In genomic region chr5:114784622-114785165, GRCm38 (mm10) we compare ENCODE assay signal across 8 mouse cellular contexts. TPM values are rescaled to one million over a fixed set of nuclear protein-coding genes. Genes with fewer than 3 reads are reported as not detected.
DNase-seq lines count a peak whose midpoint lies in the region; ATAC-seq and TF ChIP-seq lines count a peak whose summit lies in the region.
"Had no signal": no experiment of that assay in that cellular context is flagged by ENCODE, and none has a peak within 500 bp of the region (broad histone marks: within the 10 kb centered on the region; RNA-seq: fewer than 3 reads in every experiment).

No protein-coding gene starts in this region.

- intact Hi-C loops in left cerebral cortex, postnatal 14 days (cut with DNase I) = no loop called here

- no peak for TF ChIP-seq CTCF in MEL (IDR thresholded peaks at IDR 0.05 in 2 of 3, conservative IDR thresholded peaks at IDR 0.05 in 1 of 3; ENCODE audit: control insufficient read depth in 1 of 3, insufficient read depth in 1 of 3, low read depth in 2 of 3, low read length in 3 of 3, poor library complexity in 1 of 3, severe bottlenecking in 1 of 3)
- no peak for TF ChIP-seq CTCF in lung, embryonic 14.5 days (IDR thresholded peaks at IDR 0.05; ENCODE audit: low read depth)

- 43% methylated on average over 16 of the region's 16 CpGs for WGBS in heart, embryonic 14.5 days
- 30% methylated on average over 16 of the region's 16 CpGs for WGBS in lung, embryonic 14.5 days

- peak overlapping the region; percentile 33 to 37; a peak in 3 of 4 replicates for H3K4me3 ChIP-seq in MEL (ENCODE audit: control insufficient read depth in 1 of 2, insufficient read depth in 1 of 2, low read depth in 2 of 2, low read length in 2 of 2)
- no peak overlapping the region for H3K4me3 ChIP-seq in heart, embryonic 14.5 days (ENCODE audit: control insufficient read depth in 1 of 2, insufficient read depth in 1 of 2, low read depth in 1 of 2, low read length in 2 of 2)
- no peak overlapping the region for H3K4me3 ChIP-seq in lung, embryonic 14.5 days (ENCODE audit: low read depth, low read length)
- H3K4me3 ChIP-seq: midbrain, embryonic 12.5 days had no signal

- peak; percentile 91 to 93 for TF ChIP-seq EP300 in MEL (IDR thresholded peaks at IDR 0.05; ENCODE audit: low read depth in 1 of 2, low read length in 2 of 2)

- 0 out of 2 replicates have a peak, but pooled peaks have one; percentile 12 for ATAC-seq in heart, embryonic 14.5 days (ENCODE audit: insufficient number of reproducible peaks, insufficient read depth, low FRiP score, low read depth)
- ATAC-seq in lung, embryonic 14.5 days (ENCODE audit: insufficient read depth) = peak; percentile 78

- H3K36me3 ChIP-seq in MEL (ENCODE audit: control insufficient read depth in 1 of 2, insufficient read depth in 2 of 2, low read length in 2 of 2) = peaks cover 4 to 46% of the 10 kb centered on the region in 2 experiments
- peaks cover 38% of the 10 kb centered on the region for H3K36me3 ChIP-seq in heart, embryonic 14.5 days (ENCODE audit: control insufficient read depth, insufficient read depth, low read length)
- peaks cover 36% of the 10 kb centered on the region for H3K36me3 ChIP-seq in lung, embryonic 14.5 days (ENCODE audit: insufficient read depth)

- no peaks in the 10 kb centered on the region for H3K27me3 ChIP-seq in MEL (ENCODE audit: control insufficient read depth in 1 of 2, insufficient read depth in 2 of 2, low read length in 2 of 2)
- H3K27me3 ChIP-seq in heart, embryonic 14.5 days (ENCODE audit: control insufficient read depth, insufficient read depth, low read length) = no peaks in the 10 kb centered on the region
- H3K27me3 ChIP-seq in lung, embryonic 14.5 days (ENCODE audit: insufficient read depth, low read length) = no peaks in the 10 kb centered on the region
- H3K27me3 ChIP-seq: midbrain, embryonic 12.5 days had no signal

- H3K27ac ChIP-seq in MEL (ENCODE audit: control insufficient read depth, low read depth, low read length) = peak overlapping the region; percentile 99
- H3K27ac ChIP-seq in heart, embryonic 14.5 days (replicated peaks in 1 of 2; ENCODE audit: control insufficient read depth in 1 of 2, insufficient read depth in 1 of 2, low read depth in 2 of 2, low read length in 2 of 2) = peak overlapping the region; percentile 46 to 64
- H3K27ac ChIP-seq in lung, embryonic 14.5 days (ENCODE audit: low read depth) = peak overlapping the region; percentile 88
- H3K27ac ChIP-seq: midbrain, embryonic 12.5 days had no signal

- peaks cover 36 to 50% of the 10 kb centered on the region in 2 experiments for H3K4me1 ChIP-seq in MEL (ENCODE audit: control insufficient read depth in 1 of 2, insufficient read depth in 2 of 2, low read length in 2 of 2)
- peaks cover 22 to 35% of the 10 kb centered on the region in 2 experiments for H3K4me1 ChIP-seq in heart, embryonic 14.5 days (ENCODE audit: control insufficient read depth in 2 of 2, insufficient read depth in 2 of 2, low read length in 2 of 2)
- peaks cover 19% of the 10 kb centered on the region for H3K4me1 ChIP-seq in lung, embryonic 14.5 days (ENCODE audit: insufficient read depth)

- no peak for TF ChIP-seq RAD21 in MEL (IDR thresholded peaks at IDR 0.05; ENCODE audit: low read depth, low read length)

- no peaks in the 10 kb centered on the region for H3K9me3 ChIP-seq in MEL (replicated peaks; ENCODE audit: insufficient read depth, low read length)
- no peaks in the 10 kb centered on the region for H3K9me3 ChIP-seq in heart, embryonic 14.5 days (ENCODE audit: control insufficient read depth, low read length)
- H3K9me3 ChIP-seq in lung, embryonic 14.5 days (ENCODE audit: low read depth, low read length) = no peaks in the 10 kb centered on the region
- H3K9me3 ChIP-seq: midbrain, embryonic 12.5 days had no signal

- peak; percentile 29 to 30; a peak in 1 of 4 replicates for TF ChIP-seq POLR2A in MEL (IDR thresholded peaks at IDR 0.05; ENCODE audit: control insufficient read depth in 1 of 2, insufficient read depth in 1 of 2, low read depth in 1 of 2, low read length in 2 of 2, poor library complexity in 1 of 2)

- peak; percentile 27 to 31 for DNase-seq in B cell, adult 2 months
- DNase-seq in MEL (ENCODE audit: low read depth, low spot score) = peak; percentile 84
- DNase-seq in lung, embryonic 14.5 days = peak; percentile 83
- DNase-seq in layer of hippocampus, adult 18-20 months (ENCODE audit: low spot score in 2 of 2) = no peak
- DNase-seq in cerebellum, adult 18-20 months = no peak
- DNase-seq in left cerebral cortex, postnatal 14 days (ENCODE audit: low spot score in 2 of 2) = no peak

- H3K4me2 ChIP-seq in heart, embryonic 14.5 days (ENCODE audit: low read length) = peak overlapping the region; percentile 17; the same call in 1 of the 2 replicates
- peak overlapping the region; percentile 47 for H3K4me2 ChIP-seq in lung, embryonic 14.5 days
- H3K4me2 ChIP-seq: midbrain, embryonic 12.5 days had no signal

- peaks cover 46% of the 10 kb centered on the region for H3K79me2 ChIP-seq in MEL (ENCODE audit: control insufficient read depth, insufficient read depth, low read length, poor library complexity)

- peak overlapping the region; percentile 78 for H3K9ac ChIP-seq in MEL (ENCODE audit: control insufficient read depth, low read depth, low read length, poor library complexity, severe bottlenecking)
- H3K9ac ChIP-seq in heart, embryonic 14.5 days (ENCODE audit: low read length) = peak overlapping the region; percentile 48; the same call in 1 of the 2 replicates
- H3K9ac ChIP-seq in lung, embryonic 14.5 days = no peak overlapping the region
- H3K9ac ChIP-seq: midbrain, embryonic 12.5 days had no signal

TF ChIP-seq in MEL, 35 proteins besides CTCF, POLR2A, EP300 and RAD21 (continues in another document):
- TF ChIP-seq ELF1 (IDR thresholded peaks at IDR 0.05; ENCODE audit: low read depth, low read length) (no peak), UBTF (IDR thresholded peaks at IDR 0.05; ENCODE audit: borderline replicate concordance, insufficient read depth, low read depth, low read length) (no peak), GATA1 (IDR thresholded peaks at IDR 0.05; ENCODE audit: low read depth, low read length) (peak; percentile 92), TBP (IDR thresholded peaks at IDR 0.05; ENCODE audit: low read depth, low read length) (no peak), USF1 (IDR thresholded peaks at IDR 0.05; ENCODE audit: low read depth, low read length) (0 out of 2 replicates have a peak, but pooled peaks have one; percentile 26), HCFC1 (IDR thresholded peaks at IDR 0.05; ENCODE audit: low read depth, low read length) (peak; percentile 43), USF2 (IDR thresholded peaks at IDR 0.05; ENCODE audit: borderline replicate concordance in 1 of 2, insufficient read depth in 1 of 2, low read depth in 1 of 2, low read length in 2 of 2) (no peak), BHLHE40 (IDR thresholded peaks at IDR 0.05; ENCODE audit: borderline replicate concordance, low read depth, low read length) (peak; percentile 68; the same call in 1 of the 2 replicates), SIN3A (IDR thresholded peaks at IDR 0.05; ENCODE audit: low read length) (peak; percentile 66; the same call in 1 of the 2 replicates), KAT2A (conservative IDR thresholded peaks at IDR 0.05; ENCODE audit: low read depth, low read length) (no peak), MYC (IDR thresholded peaks at IDR 0.05; ENCODE audit: low read depth, low read length) (peak; percentile 78; the same call in 1 of the 2 replicates), NELFE (IDR thresholded peaks at IDR 0.05; ENCODE audit: low read depth, low read length) (peak; percentile 25; the same call in 1 of the 2 replicates), MYB (IDR thresholded peaks at IDR 0.05; ENCODE audit: low read depth, low read length) (peak; percentile 95), ETS1 (IDR thresholded peaks at IDR 0.05; ENCODE audit: low read depth, low read length) (peak; percentile 83), ZNF384 (IDR thresholded peaks at IDR 0.05; ENCODE audit: low read depth, low read length) (peak; percentile 66), TAL1 (IDR thresholded peaks at IDR 0.05; ENCODE audit: low read length) (peak; percentile 76), ZMIZ1 (IDR thresholded peaks at IDR 0.05; ENCODE audit: low read depth, low read length) (peak; percentile 72; the same call in 1 of the 2 replicates), CHD2 (IDR thresholded peaks at IDR 0.05; ENCODE audit: low read length) (no peak; the same call in 1 of the 2 replicates), RCOR1 (IDR thresholded peaks at IDR 0.05; ENCODE audit: low read depth, low read length) (peak; percentile 86), CHD1 (IDR thresholded peaks at IDR 0.05; ENCODE audit: low read depth, low read length) (0 out of 2 replicates have a peak, but pooled peaks have one; percentile 62), MXI1 (IDR thresholded peaks at IDR 0.05; ENCODE audit: low read depth, low read length) (peak; percentile 36)

RNA-seq across cellular contexts. Expression of gene Git2, which starts 9.4 kb away (rescaled TPM):
- total RNA-seq in MEL (2012; rRNA removed) = 24.0 and 29.1 TPM in 2 replicates
- polyA plus RNA-seq in MEL (2012; ENCODE audit: insufficient read depth in 1 of 2, insufficient read length in 2 of 2, low read depth in 1 of 2, low replicate concordance in 2 of 2, missing spikeins in 1 of 2) = 10 to 100 TPM; 64.9 to 71.7 TPM
- polyA plus RNA-seq in heart, embryonic 14.5 days (2014; fragmentation: Nextera tagmentation; extraction: Ambion mirVana) = 32.6 TPM in 2 replicates
- polyA plus RNA-seq in lung, embryonic 14.5 days (2014; fragmentation: Nextera tagmentation; extraction: Ambion mirVana) = 45.9 and 51.8 TPM in 2 replicates
- 10 to 100 TPM; 44.5 to 45.6 TPM for total RNA-seq in layer of hippocampus, adult 18-20 months (2021)
- total RNA-seq in left cerebral cortex, postnatal 14 days (2021) = 10 to 100 TPM; 41.4 to 47.8 TPM

RNA-seq across cellular contexts. Expression of gene Ankrd13a, which starts 10.2 kb away (rescaled TPM):
- total RNA-seq in MEL (2012; rRNA removed) = 140 and 180 TPM in 2 replicates
- 100 to 1,000 TPM; 110 to 184 TPM for polyA plus RNA-seq in MEL (2012; ENCODE audit: insufficient read depth in 1 of 2, insufficient read length in 2 of 2, low read depth in 1 of 2, low replicate concordance in 2 of 2, missing spikeins in 1 of 2)
- 41.2 and 42.3 TPM in 2 replicates for polyA plus RNA-seq in heart, embryonic 14.5 days (2014; fragmentation: Nextera tagmentation; extraction: Ambion mirVana)
- polyA plus RNA-seq in lung, embryonic 14.5 days (2014; fragmentation: Nextera tagmentation; extraction: Ambion mirVana) = 83.2 and 86.4 TPM in 2 replicates
- total RNA-seq in layer of hippocampus, adult 18-20 months (2021) = 10 to 100 TPM; 44.5 to 48.1 TPM
- 10 to 100 TPM; 33.6 to 34.8 TPM for total RNA-seq in left cerebral cortex, postnatal 14 days (2021)

RNA-seq across cellular contexts. Expression of gene 1500011B03Rik, which starts 38.6 kb away (rescaled TPM):
- 47.7 and 56.0 TPM in 2 replicates for total RNA-seq in MEL (2012; rRNA removed)
- 10 to 100 TPM in 1 of 2 experiments, not detected in 1; 75.2 TPM for polyA plus RNA-seq in MEL (2012; ENCODE audit: insufficient read depth in 1 of 2, insufficient read length in 2 of 2, low read depth in 1 of 2, low replicate concordance in 2 of 2, missing spikeins in 1 of 2)
- polyA plus RNA-seq in heart, embryonic 14.5 days (2014; fragmentation: Nextera tagmentation; extraction: Ambion mirVana) = 52.5 and 58.7 TPM in 2 replicates
- polyA plus RNA-seq in lung, embryonic 14.5 days (2014; fragmentation: Nextera tagmentation; extraction: Ambion mirVana) = 86.4 and 88.6 TPM in 2 replicates
- total RNA-seq in layer of hippocampus, adult 18-20 months (2021) = 100 to 1,000 TPM; 162 to 169 TPM
- 100 to 1,000 TPM; 170 to 179 TPM for total RNA-seq in left cerebral cortex, postnatal 14 days (2021)

Comparison
In these comparisons a context has a peak if more than half of its experiments do, and no peak if none do; other contexts are left out.
1. DNase-seq: peak in B cell, adult 2 months (2 of 2), MEL (single experiment) and lung, embryonic 14.5 days (single experiment); none in layer of hippocampus, adult 18-20 months (0 of 2), cerebellum, adult 18-20 months (0 of 2) and left cerebral cortex, postnatal 14 days (0 of 2).
2. H3K4me3 ChIP-seq: peak in MEL (2 of 2); none in heart, embryonic 14.5 days (0 of 2) and lung, embryonic 14.5 days (single experiment).
3. Peak in every context shown above with its lines, with median percentiles within 50 percentile points of each other: H3K27ac ChIP-seq.